Mouse (Mus musculus): ENCODE data around the gene Prpsap2.

Gene Prpsap2

GRCm38 (mm10) chr11:61715130-61715529, 46.8 kb downstream of the Prpsap2 start:
- in situ Hi-C loops (cut with MboI), result loop anchor here (5.0 to 25.0 kb wide), 2 partner anchors 83 to 303 kb away; no protein-coding TSS in a partner anchor

DNA sequence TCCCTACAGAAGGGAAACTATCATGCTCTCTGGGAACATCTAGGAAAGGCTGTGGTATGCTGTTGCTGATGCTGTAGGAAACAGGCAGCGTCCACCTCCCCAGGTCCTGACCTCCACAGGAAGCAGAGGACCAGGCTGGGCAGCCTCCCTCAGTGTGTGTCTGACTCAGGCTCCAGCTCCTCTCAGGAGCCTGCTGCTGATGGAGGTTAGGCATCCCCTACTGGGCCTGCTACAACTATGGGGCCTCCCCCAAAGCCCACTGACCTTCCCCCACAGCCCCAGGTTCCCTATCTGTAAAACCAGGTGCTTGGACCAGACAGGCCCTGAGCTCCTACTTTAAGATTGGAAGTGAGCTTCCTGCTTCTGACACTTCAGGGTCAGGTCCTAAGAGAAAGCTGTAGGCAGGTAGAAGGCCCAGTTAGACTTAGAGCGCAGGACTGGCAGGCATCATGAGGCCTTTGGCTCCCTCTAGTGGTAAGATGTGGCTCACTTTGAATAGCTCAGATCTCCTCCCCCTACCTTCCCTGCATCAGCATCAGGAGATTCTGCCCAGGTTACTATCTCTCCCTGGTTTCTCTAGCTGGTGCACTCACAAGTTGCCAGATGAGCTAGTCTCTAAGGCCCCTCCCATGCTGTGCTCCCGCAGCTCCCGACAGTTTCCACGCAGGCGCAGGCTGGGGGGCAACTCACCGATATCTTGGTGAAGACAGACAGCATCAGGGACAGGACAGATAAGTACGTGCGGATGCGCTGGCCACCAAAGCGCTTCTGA, 47.4 kb downstream of the Prpsap2 start:
- in situ Hi-C loops (cut with MboI), result loop anchor here (5.0 to 25.0 kb wide), 2 partner anchors 82 to 302 kb away; no protein-coding TSS in a partner anchor

GRCm38 (mm10) chr11:61713157-61713855, 48.6 kb downstream of the Prpsap2 start:
- in situ Hi-C loops (cut with MboI), result loop anchor here (25.0 kb wide), 1 partner anchor 301 kb away; no protein-coding TSS in a partner anchor

GRCm38 (mm10) chr11:61708928-61709327, 53.0 kb downstream of the Prpsap2 start:
- in situ Hi-C loops (cut with MboI), result loop anchor here (25.0 kb wide), 1 partner anchor 297 kb away; no protein-coding TSS in a partner anchor

- in situ Hi-C loops (cut with MboI), result loop anchor here (25.0 kb wide), 1 partner anchor 294 kb away; no protein-coding TSS in a partner anchor
These were observed 55.7 kb downstream of the Prpsap2 start for GRCm38 (mm10) chr11:61706232-61706631.

GRCm38 (mm10) chr11:61705581-61705980, 56.3 kb downstream of the Prpsap2 start:
- in situ Hi-C loops (cut with MboI), result loop anchor here (25.0 kb wide), 1 partner anchor 293 kb away; no protein-coding TSS in a partner anchor

DNA sequence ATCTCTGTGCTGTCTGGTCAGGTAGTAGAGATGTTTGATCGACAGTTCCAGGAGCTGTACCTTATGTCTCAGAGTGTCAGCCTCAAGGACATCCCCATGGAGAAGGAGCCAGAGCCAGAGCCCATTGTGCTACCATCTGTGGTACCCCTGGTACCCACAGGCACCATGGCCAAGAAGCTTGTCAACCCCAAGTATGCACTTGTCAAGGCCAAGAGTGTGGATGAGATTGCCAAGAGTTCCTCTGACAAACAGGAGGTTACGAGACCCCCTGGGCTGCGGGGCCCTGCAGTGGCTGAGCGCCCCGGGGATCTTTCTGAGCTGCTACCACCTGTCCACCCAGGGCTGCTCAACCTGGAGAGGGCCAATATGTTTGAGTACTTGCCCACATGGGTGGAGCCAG, 59.4 kb downstream of the Prpsap2 start:
- in situ Hi-C loops (cut with MboI), result loop anchor here (25.0 kb wide), 1 partner anchor 290 kb away; no protein-coding TSS in a partner anchor

- in situ Hi-C loops (cut with MboI), result loop anchor here (25.0 kb wide), 1 partner anchor 289 kb away; no protein-coding TSS in a partner anchor
These were observed 60.2 kb downstream of the Prpsap2 start for GRCm38 (mm10) chr11:61701696-61702095.

DNA sequence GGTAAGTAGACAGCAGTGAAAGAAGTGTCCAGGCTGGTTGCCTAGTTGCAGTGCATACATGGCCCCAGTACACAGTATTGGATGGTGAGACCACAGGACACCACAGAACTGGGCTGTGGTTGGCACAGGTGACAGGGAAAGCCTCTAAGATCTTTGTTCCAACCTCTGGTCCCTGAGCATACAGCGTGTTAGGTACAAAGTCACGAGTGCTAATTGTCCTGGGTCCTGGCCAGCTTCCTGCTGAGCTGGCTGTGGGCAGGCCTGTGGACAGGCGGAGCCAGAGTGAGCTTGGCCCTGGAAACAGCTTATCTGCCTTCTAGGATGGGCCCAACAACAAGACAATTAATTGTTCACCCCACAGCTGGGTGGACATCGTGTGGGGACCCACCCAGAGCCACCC, 62.0 kb downstream of the Prpsap2 start:
- in situ Hi-C loops (cut with MboI), result loop anchor here (25.0 kb wide), 1 partner anchor 288 kb away; no protein-coding TSS in a partner anchor

DNA sequence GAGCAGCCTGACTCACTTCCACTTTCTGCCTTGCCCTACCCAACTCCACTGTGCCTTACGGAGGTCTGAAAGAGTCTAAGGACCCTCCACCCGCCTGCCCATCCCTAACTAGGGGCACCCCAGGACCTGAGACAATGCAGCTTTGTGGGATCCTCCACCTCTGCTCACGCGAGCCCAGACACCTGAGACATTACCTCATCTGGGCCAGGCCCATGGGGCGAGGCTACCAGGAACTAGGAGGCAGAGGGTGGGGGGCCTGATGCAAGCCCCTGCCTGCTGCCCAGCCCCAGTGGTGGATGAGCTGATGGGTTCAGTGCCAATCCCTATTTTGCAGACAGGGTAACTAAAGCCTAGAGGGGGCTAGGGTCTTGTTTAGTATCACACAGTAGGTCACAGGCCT, 62.4 kb downstream of the Prpsap2 start:
- in situ Hi-C loops (cut with MboI), result no loop called here

DNA sequence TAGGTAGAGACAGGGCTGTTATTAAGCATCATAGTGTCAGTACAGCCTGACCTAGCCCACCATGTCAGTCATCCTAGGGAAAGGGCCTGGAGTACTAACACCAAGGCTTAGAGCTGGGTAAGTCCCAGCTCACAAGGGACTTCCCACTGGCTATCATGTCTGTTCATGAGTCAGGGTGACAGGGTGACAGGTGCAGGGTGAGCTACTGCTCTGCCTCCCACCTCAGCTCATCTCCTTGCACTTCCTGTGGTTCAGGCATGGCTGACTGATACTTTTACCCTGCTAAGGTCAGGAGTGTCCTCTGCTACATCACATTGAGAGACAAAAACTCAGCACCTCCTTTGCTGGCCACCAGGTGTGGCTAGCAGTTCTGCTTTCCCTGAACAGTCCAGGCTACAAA, 63.0 kb downstream of the Prpsap2 start:
- in situ Hi-C loops (cut with MboI), result no loop called here

- in situ Hi-C loops (cut with MboI), result no loop called here
These were observed 68.9 kb downstream of the Prpsap2 start for GRCm38 (mm10) chr11:61692996-61693395.

GRCm38 (mm10) chr11:61687595-61687994, 74.3 kb downstream of the Prpsap2 start:
- in situ Hi-C loops (cut with MboI), result no loop called here

GRCm38 (mm10) chr11:61686906-61687453, 74.9 kb downstream of the Prpsap2 start:
- in situ Hi-C loops (cut with MboI), result no loop called here

- in situ Hi-C loops (cut with MboI), result no loop called here
These were observed 75.7 kb downstream of the Prpsap2 start for GRCm38 (mm10) chr11:61686141-61686540.

DNA sequence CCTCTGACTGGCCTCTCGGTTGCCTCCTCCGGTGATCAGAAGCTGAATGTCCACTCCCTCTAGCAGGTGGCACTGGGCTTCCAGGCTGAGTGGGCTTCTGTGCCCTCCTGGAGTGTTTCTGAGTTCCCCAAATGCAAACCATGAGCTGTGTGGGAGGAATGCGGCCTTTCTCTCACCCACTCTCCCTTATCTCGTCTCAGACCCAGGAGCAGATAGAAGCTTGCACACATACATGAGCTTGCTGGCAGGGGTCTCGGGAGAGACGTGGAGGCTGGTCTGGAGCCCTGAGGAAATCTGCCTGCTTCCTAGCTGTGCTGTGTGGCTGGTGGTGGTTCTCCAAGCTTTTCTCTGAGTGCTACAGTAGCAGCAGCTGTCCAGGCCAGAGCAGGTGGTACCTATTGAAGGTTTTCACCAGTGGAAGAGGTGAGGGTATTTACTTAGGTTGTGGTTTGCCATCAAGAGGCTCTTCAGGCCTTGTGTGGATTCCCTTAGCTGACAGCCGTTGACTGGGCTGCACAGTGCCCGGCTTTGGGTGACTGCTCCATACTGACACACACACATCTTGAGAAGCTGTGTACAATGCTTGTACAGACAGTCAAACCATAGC, 76.7 kb downstream of the Prpsap2 start:
- in situ Hi-C loops (cut with MboI), result no loop called here

DNA sequence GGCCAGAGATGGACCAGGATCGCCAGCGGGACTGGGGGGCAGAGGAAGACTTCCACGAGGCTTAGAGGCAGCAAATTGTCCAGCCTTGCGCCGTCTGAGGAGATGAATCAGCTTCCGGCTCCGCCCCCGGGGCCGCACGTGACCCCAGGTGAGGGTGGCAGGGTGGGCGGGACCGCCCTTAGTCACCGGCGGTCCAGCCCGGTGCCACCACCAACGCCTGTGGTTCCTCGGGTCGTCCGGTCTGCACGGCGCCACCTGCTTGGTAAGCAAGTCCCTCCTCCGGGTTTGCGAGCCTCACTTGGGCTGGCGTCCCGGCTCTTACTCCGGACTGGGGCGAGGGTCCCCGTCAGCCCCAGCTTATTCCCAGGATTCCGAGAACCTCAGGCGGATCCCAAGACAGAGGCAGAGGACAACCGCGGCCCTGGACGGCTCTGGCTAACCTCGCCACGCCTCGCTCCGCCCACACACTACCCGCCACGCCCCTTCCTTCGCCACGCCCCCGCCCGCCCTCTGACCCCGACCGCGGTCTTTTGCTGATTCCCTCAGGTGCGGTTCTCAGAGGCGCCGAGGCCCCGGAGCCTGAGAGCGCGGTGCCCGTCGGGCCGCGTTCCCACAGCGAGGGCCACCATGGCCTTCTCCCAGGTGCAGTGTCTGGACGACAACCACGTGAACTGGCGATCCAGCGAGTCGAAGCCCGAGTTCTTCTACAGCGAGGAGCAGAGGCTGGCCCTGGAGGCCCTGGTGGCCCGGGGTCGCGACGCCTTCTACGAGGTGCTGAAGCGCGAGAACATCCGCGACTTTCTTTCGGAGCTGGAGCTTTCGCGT, 77.8 kb downstream of the Prpsap2 start, which contains the start of gene Fam83g:
Gene Fam83g, plus strand, starts transcription at position 185 of the 825 bp plus-strand sequence.
- in situ Hi-C loops (cut with MboI), result no loop called here

All from mature B cell (primary cell).